Mouse (Mus musculus) fat pad, adult 2 months (tissue): Measurements from ENCODE around the gene Selenon.

Source experiments
- DNase-seq: peaks from one replicate; pipeline ENCODE4 v3.0.0-alpha.2; 2011; ENCODE audit warnings: low read depth, low spot score; ENCODE audit errors: extremely low read depth

Gene Selenon

GRCm38 (mm10) chr4:134551494-134552316 lies at the start of gene Selenon:
Selenon (minus strand) TSS chr4:134552166.
- no peak for DNase-seq

GRCm38 (mm10) chr4:134601404-134601803 lies 49.4 kb upstream of the Selenon start:
- no peak for DNase-seq

- no peak for DNase-seq
These were observed 48.8 kb upstream of the Selenon start for GRCm38 (mm10) chr4:134600777-134601176.

DNA sequence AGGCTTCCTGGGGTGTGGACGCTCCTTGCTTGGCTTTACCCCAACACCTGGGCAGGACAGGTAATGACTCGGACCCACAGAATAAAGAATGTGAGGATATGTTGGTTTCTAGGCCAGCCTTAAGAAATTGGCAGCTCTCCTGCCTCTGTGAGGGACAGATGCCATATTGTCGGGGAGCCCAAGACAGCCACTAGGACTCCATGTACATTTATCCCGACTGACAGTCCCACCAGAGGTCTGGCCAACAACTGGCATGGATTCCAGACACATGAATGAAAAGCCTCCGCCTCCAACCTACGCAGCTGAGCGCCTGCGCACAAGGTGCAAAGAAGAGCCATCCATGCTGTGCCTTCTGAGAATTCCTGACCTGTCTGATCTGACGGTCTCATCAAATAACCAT lies 48.1 kb upstream of the Selenon start:
- DNase-seq, result no peak

- peak; percentile 7 for DNase-seq
These were observed 45.1 kb upstream of the Selenon start for GRCm38 (mm10) chr4:134596816-134597692.

DNA sequence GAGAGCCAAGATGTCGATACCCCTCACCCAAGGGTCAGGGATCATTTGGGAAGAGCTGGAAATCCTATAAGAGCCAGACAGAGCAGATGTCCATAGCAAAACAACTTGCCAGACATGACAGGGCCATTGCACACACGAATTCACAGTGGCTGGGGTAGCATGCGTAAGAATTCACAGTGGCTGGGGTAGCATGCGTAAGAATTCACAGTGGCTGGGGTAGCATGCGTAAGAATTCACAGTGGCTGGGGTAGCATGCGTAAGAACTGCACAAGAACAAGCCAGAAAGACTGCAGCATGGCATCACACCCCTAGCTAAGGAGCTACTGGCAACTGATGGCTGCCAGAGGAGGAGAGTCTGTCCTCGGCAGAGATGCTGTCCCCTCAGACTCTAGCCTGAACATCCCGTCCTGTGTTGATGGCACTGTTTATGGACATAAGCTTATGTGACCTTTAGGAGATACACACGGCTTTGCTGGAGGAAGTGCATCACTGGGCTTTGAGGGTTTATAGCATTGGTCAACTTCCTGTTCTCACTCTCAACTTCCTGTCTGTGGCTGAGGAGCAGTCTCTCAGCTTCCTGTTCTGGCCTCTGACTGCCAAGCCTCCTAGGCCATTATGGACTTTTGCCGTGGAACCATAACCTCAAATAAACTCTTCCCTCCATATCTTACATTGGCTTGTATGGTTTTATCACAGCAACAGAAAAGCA lies 42.9 kb upstream of the Selenon start:
- DNase-seq, result no peak

DNA sequence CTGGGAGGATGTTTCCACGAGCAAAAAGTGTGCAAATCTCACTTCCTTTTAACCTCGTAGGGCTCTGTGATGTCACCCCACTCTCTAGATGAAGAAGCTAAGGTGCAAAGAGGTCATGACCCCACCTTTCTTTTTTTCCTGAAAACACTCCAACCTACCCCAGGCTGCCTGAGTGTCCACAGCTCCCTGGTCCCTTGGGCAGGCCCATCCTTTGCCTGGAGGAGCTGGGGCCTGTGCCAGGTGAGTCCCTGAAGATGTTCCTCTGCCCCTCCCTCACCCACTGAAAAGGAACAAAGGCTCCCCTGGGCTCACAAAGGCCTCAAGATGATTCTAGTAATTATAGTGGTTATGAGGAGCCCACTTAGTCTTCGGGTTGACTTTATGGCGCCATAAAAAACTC lies 40.5 kb upstream of the Selenon start:
- DNase-seq, result no peak

DNA sequence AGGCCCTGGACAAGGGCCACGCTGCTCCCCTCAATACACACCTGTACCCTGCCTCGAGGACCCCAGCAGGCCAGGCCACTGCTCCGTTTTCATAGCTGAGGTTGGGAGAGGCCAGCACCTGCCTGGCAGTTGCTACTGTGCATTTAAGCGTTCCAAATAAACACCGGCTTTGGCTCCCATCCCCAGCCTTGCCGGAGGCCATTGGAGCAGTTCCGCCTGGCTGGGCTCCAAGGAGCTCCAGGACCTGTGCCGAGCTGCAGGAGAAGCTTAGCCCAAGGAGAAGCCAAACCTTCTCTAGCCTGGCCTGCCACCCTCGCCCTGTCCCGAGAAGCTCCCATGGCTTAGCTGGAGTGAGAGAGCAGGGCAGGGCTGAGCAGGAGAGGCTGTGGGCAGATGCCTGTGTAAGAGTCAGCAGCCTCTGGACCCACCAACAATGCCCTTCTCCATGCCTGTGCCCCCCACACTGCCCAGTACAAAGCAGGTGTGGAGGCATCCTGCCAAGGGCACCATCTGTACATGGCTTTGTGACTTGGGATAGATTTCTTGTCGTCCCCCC lies 39.6 kb upstream of the Selenon start:
- peak; percentile 16 for DNase-seq

DNA sequence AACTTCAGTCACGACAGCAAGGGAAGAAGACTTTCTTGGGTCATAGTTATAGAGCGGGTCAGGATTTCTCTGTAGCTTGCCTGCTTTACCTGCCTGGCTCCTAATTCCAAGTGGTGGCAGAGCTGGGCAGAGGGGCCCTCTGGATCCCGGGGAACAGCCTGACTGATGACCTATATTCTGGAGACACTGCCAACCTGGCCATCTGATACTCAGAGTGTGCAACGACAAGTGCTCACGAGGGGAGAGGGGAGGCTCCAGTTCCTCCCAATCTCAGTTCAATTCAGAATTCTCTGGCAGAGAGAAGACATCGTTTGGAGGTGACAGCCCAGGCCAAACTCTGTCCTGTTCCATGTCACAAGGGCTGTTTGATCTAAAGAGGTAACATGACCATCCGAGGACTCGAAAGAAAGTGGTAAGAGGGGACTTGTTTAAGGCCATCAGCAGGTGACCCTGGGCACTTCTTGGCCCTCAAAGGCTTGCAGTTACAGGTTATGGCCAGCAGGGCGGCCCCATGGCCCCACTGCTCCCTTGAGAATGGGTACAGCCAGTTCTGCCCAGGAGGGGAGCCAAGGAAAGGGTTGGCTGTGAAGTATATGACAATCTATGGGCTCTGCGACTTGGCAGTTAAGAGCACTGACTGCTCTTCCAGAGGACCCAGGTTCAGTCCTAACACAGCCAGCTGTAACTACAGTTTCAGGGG lies 38.4 kb upstream of the Selenon start:
- DNase-seq, result no peak

DNA sequence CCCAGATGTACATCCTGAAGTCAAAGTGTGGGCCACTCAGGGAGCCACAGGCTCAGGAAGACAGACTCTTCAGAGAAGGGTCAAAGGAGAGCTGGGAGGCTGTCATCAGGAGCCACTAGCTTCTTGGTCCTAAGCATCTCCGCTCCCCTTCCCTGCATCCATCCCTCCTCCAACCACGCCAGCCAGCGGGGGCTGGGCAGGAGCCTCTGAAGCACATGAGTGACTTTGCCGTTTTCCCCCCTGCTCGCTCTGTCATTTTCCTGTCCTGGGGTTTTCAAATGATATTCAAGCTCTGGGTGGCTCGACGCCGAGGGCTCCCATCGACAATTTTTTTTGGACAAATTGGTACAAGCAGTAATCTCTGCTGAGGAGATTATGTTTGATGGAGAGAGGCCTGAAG lies 37.8 kb upstream of the Selenon start:
- DNase-seq, result no peak

DNA sequence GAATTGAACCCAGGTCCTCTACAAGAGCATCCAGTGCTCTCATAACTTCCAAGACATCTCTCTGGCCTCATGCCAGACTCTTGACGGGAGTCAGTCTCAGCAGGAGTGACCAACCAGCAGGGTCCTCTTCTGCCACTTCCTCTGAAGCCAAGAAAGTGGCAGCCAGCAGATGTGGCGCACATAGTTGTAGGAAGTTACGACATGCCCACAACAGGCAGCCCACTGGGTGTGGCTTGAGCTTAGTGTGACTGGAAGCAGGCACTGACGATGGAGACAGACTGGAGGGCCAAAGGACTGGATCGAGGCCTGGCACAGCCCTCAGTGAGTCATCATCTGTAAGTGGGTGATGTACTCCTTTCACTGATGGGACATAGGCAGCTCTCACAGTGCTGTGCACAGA lies 37.0 kb upstream of the Selenon start:
- no peak for DNase-seq

GRCm38 (mm10) chr4:134588287-134588686 lies 36.3 kb upstream of the Selenon start:
- DNase-seq, result no peak

DNA sequence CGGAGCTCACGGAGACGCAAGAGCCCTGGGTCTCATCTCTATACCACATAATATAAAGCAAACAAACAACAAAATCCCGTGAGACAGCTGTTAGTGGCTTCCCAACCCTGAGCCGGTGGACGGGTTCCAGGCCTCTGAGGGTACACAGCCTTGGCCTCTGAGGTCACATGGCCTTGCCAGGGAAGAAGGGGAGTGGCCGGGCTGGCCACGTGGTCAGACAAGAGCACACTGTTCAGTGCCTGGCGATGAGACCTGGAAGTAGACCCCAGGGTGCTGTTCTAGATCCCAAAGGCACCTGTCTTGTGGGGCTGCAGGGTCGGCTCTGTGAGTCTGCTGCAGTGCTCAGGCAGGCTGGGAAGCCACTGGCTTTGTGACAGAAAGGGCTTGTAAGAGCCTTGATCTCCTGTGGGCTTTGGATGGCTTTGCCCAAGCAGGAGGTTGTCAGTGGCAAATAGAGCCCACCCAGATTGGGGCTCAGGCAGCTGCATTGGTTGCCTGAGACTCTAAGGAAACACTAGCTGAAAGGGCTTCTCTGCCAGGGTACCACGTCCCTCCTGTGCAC lies 35.8 kb upstream of the Selenon start:
- no peak for DNase-seq

GRCm38 (mm10) chr4:134586631-134587030 lies 34.7 kb upstream of the Selenon start:
- DNase-seq, result no peak

GRCm38 (mm10) chr4:134586126-134586525 lies 34.2 kb upstream of the Selenon start:
- DNase-seq, result no peak

GRCm38 (mm10) chr4:134583513-134583912 lies 31.5 kb upstream of the Selenon start:
- DNase-seq, result no peak

GRCm38 (mm10) chr4:134581365-134581764 lies 29.4 kb upstream of the Selenon start:
- no peak for DNase-seq

GRCm38 (mm10) chr4:134580351-134581148 lies 28.6 kb upstream of the Selenon start:
- DNase-seq, result no peak

- no peak for DNase-seq
These were observed 27.7 kb upstream of the Selenon start for GRCm38 (mm10) chr4:134579620-134580019.
